In the genomic region with DNA sequence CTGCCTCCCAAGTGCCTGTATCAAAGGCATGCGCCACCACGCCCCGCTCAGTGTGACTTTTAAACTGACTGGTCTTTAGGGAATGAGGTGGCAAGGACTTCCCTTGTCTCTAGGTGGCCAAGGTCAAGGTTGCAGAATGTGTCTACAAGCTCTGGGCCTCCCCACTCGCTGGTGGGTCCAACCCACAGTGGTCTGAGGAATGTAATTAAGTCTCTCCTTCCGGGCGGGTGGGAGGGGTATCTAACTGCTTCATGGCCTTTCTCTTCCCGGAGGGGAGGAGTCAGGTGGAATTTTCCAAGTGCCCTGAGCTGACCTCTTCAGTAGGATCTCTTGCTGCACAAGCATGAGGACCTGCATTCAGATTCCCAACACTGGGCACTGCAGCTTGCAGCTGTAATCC, we compare ENCODE assay signal across 31 mouse cellular contexts. TPM values are rescaled to one million over a fixed set of nuclear protein-coding genes. Genes with fewer than 3 reads are reported as not detected.
DNase-seq lines count a peak whose midpoint lies in the region; ATAC-seq and TF ChIP-seq lines count a peak whose summit lies in the region.
"Had no signal": no experiment of that assay in that cellular context is flagged by ENCODE, and none has a peak within 500 bp of the region (broad histone marks: within the 10 kb centered on the region; RNA-seq: fewer than 3 reads in every experiment).

No protein-coding gene starts in this region.

- no peak overlapping the region for H3K4me3 ChIP-seq in heart, embryonic 13.5 days
- H3K4me3 ChIP-seq in E14TG2a.4 (replicated peaks; ENCODE audit: low read length), result peak overlapping the region; percentile 3; the same call in 1 of the 2 replicates
- H3K4me3 ChIP-seq in ES-E14 (ENCODE audit: insufficient read depth in 1 of 2, low read depth in 1 of 2, low read length in 2 of 2, poor library complexity in 1 of 2, severe bottlenecking in 1 of 2), result no peak overlapping the region; a peak in 1 of 4 replicates
- H3K4me3 ChIP-seq: forebrain, embryonic 10.5 days; heart, embryonic 10.5 days; hindbrain, embryonic 12.5 days; limb, embryonic 13.5 days; liver, embryonic 12.5 days; midbrain, embryonic 12.5 days; neural tube, embryonic 15.5 days had no signal

- TF ChIP-seq CTCF in E14TG2a.4 (conservative IDR thresholded peaks at IDR 0.05; ENCODE audit: low read length), result no peak

- in situ Hi-C loops in ES-E14 (cut with MboI; ENCODE audit: low sequenced_read_pairs in 2 of 2, unreplicated experiment in 2 of 2), result no loop called here

- H3K36me3 ChIP-seq in heart, embryonic 13.5 days, result no peaks in the 10 kb centered on the region
- H3K36me3 ChIP-seq in E14TG2a.4 (ENCODE audit: insufficient read depth, low read length), result no peaks in the 10 kb centered on the region
- H3K36me3 ChIP-seq in ES-E14 (ENCODE audit: control insufficient read depth, insufficient read depth, low read length, poor library complexity, severe bottlenecking), result no peaks in the 10 kb centered on the region
- H3K36me3 ChIP-seq: forebrain, embryonic 10.5 days; heart, embryonic 10.5 days; hindbrain, embryonic 12.5 days; limb, embryonic 13.5 days; midbrain, embryonic 12.5 days; neural tube, embryonic 15.5 days had no signal

- no peaks in the 10 kb centered on the region for H3K9me3 ChIP-seq in heart, embryonic 13.5 days
- H3K9me3 ChIP-seq in E14TG2a.4 (ENCODE audit: low read length), result no peaks in the 10 kb centered on the region
- no peaks in the 10 kb centered on the region for H3K9me3 ChIP-seq in ES-E14 (ENCODE audit: control insufficient read depth, insufficient read depth, low read depth, low read length)
- H3K9me3 ChIP-seq: forebrain, embryonic 10.5 days; heart, embryonic 10.5 days; hindbrain, embryonic 12.5 days; limb, embryonic 13.5 days; liver, embryonic 12.5 days; midbrain, embryonic 12.5 days; neural tube, embryonic 15.5 days had no signal

- no peak overlapping the region for H3K9ac ChIP-seq in heart, embryonic 13.5 days
- H3K9ac ChIP-seq in ES-E14 (ENCODE audit: insufficient read depth, low read depth, low read length, poor library complexity, severe bottlenecking), result no peak overlapping the region; the same call in 1 of the 2 replicates
- H3K9ac ChIP-seq: hindbrain, embryonic 12.5 days; limb, embryonic 13.5 days; liver, embryonic 12.5 days; midbrain, embryonic 12.5 days; neural tube, embryonic 15.5 days had no signal

- DNase-seq in heart, adult 18-20 months, result no peak
- peak; percentile 78 for DNase-seq in ES-E14 (ENCODE audit: low read depth, low spot score)
- peak; percentile 27 for DNase-seq in kidney, postnatal 14 days
- no peak for DNase-seq in gastrocnemius, adult 18-20 months (ENCODE audit: low spot score)
- no peak for DNase-seq in c-Kit-positive CD71-positive TER-119-positive erythroid progenitor cells, embryonic 14.5 days (ENCODE audit: low spot score)
- DNase-seq: adrenal gland, postnatal 25 days; cerebellum, adult 11 months; cerebellum, adult 9-11 months; gastrocnemius, postnatal 36 days; heart, postnatal 10 days; lung, adult 18-20 months; lung, postnatal 10 days; right cerebral cortex, adult 18-20 months; right cerebral cortex, postnatal 4 days; thymus, postnatal 25 days had no signal

- 69% methylated on average over 7 of the region's 7 CpGs for WGBS in heart, embryonic 13.5 days

- H3K27ac ChIP-seq in heart, embryonic 13.5 days (replicated peaks), result 0 out of 2 replicates have a peak overlapping the region, but pooled peaks have one; percentile 10
- H3K27ac ChIP-seq in ES-E14 (ENCODE audit: insufficient read depth, low read depth, low read length, poor library complexity, severe bottlenecking), result peak overlapping the region; percentile 84; the same call in 1 of the 2 replicates
- H3K27ac ChIP-seq: forebrain, embryonic 10.5 days; heart, embryonic 10.5 days; hindbrain, embryonic 12.5 days; kidney, postnatal 0 days; limb, embryonic 13.5 days; liver, embryonic 12.5 days; midbrain, embryonic 12.5 days; neural tube, embryonic 15.5 days had no signal

- H3K4me2 ChIP-seq in heart, embryonic 13.5 days, result no peak overlapping the region
- H3K4me2 ChIP-seq: hindbrain, embryonic 12.5 days; limb, embryonic 13.5 days; liver, embryonic 12.5 days; midbrain, embryonic 12.5 days; neural tube, embryonic 15.5 days had no signal

- ATAC-seq in heart, embryonic 13.5 days (ENCODE audit: extremely low read depth, insufficient number of reproducible peaks, low FRiP score, low TSS enrichment), result no peak
- ATAC-seq in activated CD4-positive, CD25-positive, alpha-beta regulatory T cell, adult 4 months, result no peak
- ATAC-seq: forebrain, embryonic 16.5 days; inflammation-experienced regulatory T-cells, adult 6 months had no signal

- H3K4me1 ChIP-seq in heart, embryonic 13.5 days, result peaks cover 21% of the 10 kb centered on the region
- H3K4me1 ChIP-seq in E14TG2a.4 (replicated peaks; ENCODE audit: low read depth, low read length) (peaks cover 70% of the 10 kb centered on the region), ES-E14 (ENCODE audit: control insufficient read depth in 2 of 2, insufficient read depth in 2 of 2, low read length in 2 of 2, poor library complexity in 1 of 2) (peaks cover 9% of the 10 kb centered on the region in 2 experiments; a peak in 2 of 4 replicates)

- H3K27me3 ChIP-seq in heart, embryonic 13.5 days (replicated peaks), result no peaks in the 10 kb centered on the region
- no peaks in the 10 kb centered on the region for H3K27me3 ChIP-seq in E14TG2a.4 (ENCODE audit: insufficient read depth, low read length)
- H3K27me3 ChIP-seq: hindbrain, embryonic 12.5 days; limb, embryonic 13.5 days; liver, embryonic 12.5 days; midbrain, embryonic 12.5 days; neural tube, embryonic 15.5 days had no signal

TF ChIP-seq in ES-E14, 5 proteins besides CTCF, POLR2A, EP300 and RAD21:
- TF ChIP-seq CHD2 (IDR thresholded peaks at IDR 0.05; ENCODE audit: low read depth, low read length) (no peak), ZNF384 (IDR thresholded peaks at IDR 0.05; ENCODE audit: low read depth, low read length) (no peak), ZC3H11A (IDR thresholded peaks at IDR 0.05; ENCODE audit: borderline replicate concordance, low read depth, low read length) (no peak), MAFK (IDR thresholded peaks at IDR 0.05; ENCODE audit: insufficient read depth, low read depth, low read length) (no peak), HCFC1 (IDR thresholded peaks at IDR 0.05; ENCODE audit: borderline replicate concordance, insufficient read depth, low read length) (no peak)

RNA-seq across cellular contexts. Expression of gene Aven, which starts 5.1 kb away (rescaled TPM):
- 6.2 and 6.9 TPM in 2 replicates for polyA plus RNA-seq in heart, embryonic 13.5 days (2015; fragmentation: Nextera tagmentation; extraction: Ambion mirVana)
- total RNA-seq in heart, adult 18-20 months (2021), result 10 to 100 TPM; 15.3 to 22.5 TPM
- total RNA-seq in ES-E14 (2012; rRNA removed), result 14.6 and 22.3 TPM in 2 replicates
- 10 to 100 TPM; 11.1 to 15.5 TPM for total RNA-seq in gastrocnemius, adult 18-20 months (2021)
- 10 to 100 TPM; 12.1 to 13.0 TPM for polyA plus RNA-seq in activated CD4-positive, CD25-positive, alpha-beta regulatory T cell, adult 4 months (2017; shearing (Covaris generic))

RNA-seq across cellular contexts. Expression of gene Chrm5, which starts 17.3 kb away (rescaled TPM):
- not detected in 2 replicates for polyA plus RNA-seq in heart, embryonic 13.5 days (2015; fragmentation: Nextera tagmentation; extraction: Ambion mirVana)
- total RNA-seq in heart, adult 18-20 months (2021), result not detected
- total RNA-seq in ES-E14 (2012; rRNA removed), result not detected in 2 replicates
- total RNA-seq in gastrocnemius, adult 18-20 months (2021), result not detected
- not detected for polyA plus RNA-seq in activated CD4-positive, CD25-positive, alpha-beta regulatory T cell, adult 4 months (2017; shearing (Covaris generic))
- total RNA-seq: adrenal gland, postnatal 25 days; gastrocnemius, postnatal 36 days; heart, postnatal 10 days; megakaryocyte, adult 5-6 weeks had no signal
- polyA plus RNA-seq: embryonic facial prominence, embryonic 11.5 days; heart, embryonic 10.5 days; inflammation-experienced regulatory T-cells, adult 6 months; kidney, postnatal 0 days; limb, embryonic 13.5 days; liver, embryonic 12.5 days; stomach, embryonic 14.5 days had no signal

RNA-seq across cellular contexts. Expression of gene Emc7, which starts 43.1 kb away (rescaled TPM):
- 17.5 and 19.3 TPM in 2 replicates for polyA plus RNA-seq in heart, embryonic 13.5 days (2015; fragmentation: Nextera tagmentation; extraction: Ambion mirVana)
- 10 to 100 TPM; 17.3 TPM for total RNA-seq in heart, adult 18-20 months (2021)
- 14.6 and 16.5 TPM in 2 replicates for total RNA-seq in ES-E14 (2012; rRNA removed)
- 10 to 100 TPM; 12.8 to 13.4 TPM for total RNA-seq in gastrocnemius, adult 18-20 months (2021)
- 10 to 100 TPM; 11.5 to 14.5 TPM for polyA plus RNA-seq in activated CD4-positive, CD25-positive, alpha-beta regulatory T cell, adult 4 months (2017; shearing (Covaris generic))

Comparison
In these comparisons a context has a peak if more than half of its experiments do, and no peak if none do; other contexts are left out.
1. DNase-seq: peak in ES-E14 (single experiment) and kidney, postnatal 14 days (single experiment); none in heart, adult 18-20 months (0 of 2), gastrocnemius, adult 18-20 months (single experiment) and c-Kit-positive CD71-positive TER-119-positive erythroid progenitor cells, embryonic 14.5 days (single experiment).